Mouse (Mus musculus) brain, embryonic 14.5 days (tissue): ENCODE data around the gene Fam149b. TPM values are rescaled to one million over a fixed set of nuclear protein-coding genes. Genes with fewer than 3 reads are reported as not detected.

Experiments used
- DNase-seq: peaks from one replicate; pipeline ENCODE4 v3.0.0-alpha.2; 2011; ENCODE audit warnings: low read depth
- CTCF ChIP-seq: fragments of 200-500 bp; IDR thresholded peaks from 2 replicates; pipeline ENCODE4 v1.5.1; 2012; ENCODE audit warnings: inconsistent platforms, mild to moderate bottlenecking, moderate library complexity, borderline replicate concordance; ENCODE audit not compliant: insufficient read depth, insufficient read length; ENCODE audit errors: extremely low read depth
- POLR2A ChIP-seq: fragments of 200-500 bp; IDR thresholded peaks from 2 replicates; pipeline ENCODE4 v1.6.1; 2012; ENCODE audit warnings: mild to moderate bottlenecking, inconsistent platforms, borderline replicate concordance; ENCODE audit not compliant: poor library complexity, insufficient read depth, insufficient read length, severe bottlenecking; ENCODE audit errors: extremely low read depth
- polyA plus RNA-seq: library from polyadenylated mRNA; depleted of rRNA; stranded (reverse); fragments of >200 nt; gene quantifications from 2 replicates; pipeline ENCODE4 v1.2.3, GENCODE M21; 2012

The Fam149b gene
- polyA plus RNA-seq, 1 experiment = 59.6 TPM

- TF ChIP-seq POLR2A (no peak), CTCF (no peak)
- no peak for DNase-seq
Observed at GRCm38 (mm10) chr14:20368271-20368670, 20.3 kb downstream of the Fam149b start.

GRCm38 (mm10) chr14:20370798-20371197 is 22.8 kb downstream of the Fam149b start:
- no peak for DNase-seq
- TF ChIP-seq POLR2A = no peak

GRCm38 (mm10) chr14:20371854-20372253 is 23.9 kb downstream of the Fam149b start:
- DNase-seq = no peak
- TF ChIP-seq POLR2A = no peak
- no peak for TF ChIP-seq CTCF

GRCm38 (mm10) chr14:20377112-20377521 is 29.2 kb downstream of the Fam149b start:
- TF ChIP-seq POLR2A (no peak), CTCF (no peak)
- no peak for DNase-seq

- peak; percentile 35 for DNase-seq
- TF ChIP-seq CTCF (peak; percentile 55; the same call in 1 of the 2 replicates), POLR2A (no peak)
Observed at GRCm38 (mm10) chr14:20378313-20379061, 30.5 kb downstream of the Fam149b start.

GRCm38 (mm10) chr14:20379087-20379640 is 31.2 kb downstream of the Fam149b start:
- no peak for DNase-seq
- no peak for TF ChIP-seq CTCF
- no peak for TF ChIP-seq POLR2A

GRCm38 (mm10) chr14:20379753-20380430 is 31.9 kb downstream of the Fam149b start:
- no peak for DNase-seq
- TF ChIP-seq CTCF (no peak), POLR2A (no peak)

- TF ChIP-seq CTCF (no peak), POLR2A (peak; percentile 69; the same call in 1 of the 2 replicates)
- peak; percentile 97 for DNase-seq
Observed at GRCm38 (mm10) chr14:20388441-20389129, 40.6 kb downstream of the Fam149b start, which contains the start of gene Dnajc9. TSS of gene Dnajc9 (minus strand) at chr14:20388910.

- no peak for TF ChIP-seq CTCF
- TF ChIP-seq POLR2A = no peak
- no peak for DNase-seq
Observed at GRCm38 (mm10) chr14:20389446-20390079, 41.6 kb downstream of the Fam149b start.

GRCm38 (mm10) chr14:20392326-20392725 is 44.4 kb downstream of the Fam149b start:
- no peak for DNase-seq
- TF ChIP-seq POLR2A (no peak), CTCF (no peak)
